Mouse (Mus musculus) adrenal gland, adult (tissue): Measurements from ENCODE around the gene Wnt16.
"Not testable (repeated sequence)": the region's sequence is repeated elsewhere in the genome, so short reads cannot be mapped to it uniquely, and the experiment has no call there.

ENCODE experiments used
- DNase-seq, 2 experiments: peaks; one replicate each; pipeline ENCODE4 v3.0.0; 2022 to 2023; ENCODE audit warnings: low spot score in 1 of 2; ENCODE audit not compliant: inconsistent age in 2 of 2

The Wnt16 gene

DNA sequence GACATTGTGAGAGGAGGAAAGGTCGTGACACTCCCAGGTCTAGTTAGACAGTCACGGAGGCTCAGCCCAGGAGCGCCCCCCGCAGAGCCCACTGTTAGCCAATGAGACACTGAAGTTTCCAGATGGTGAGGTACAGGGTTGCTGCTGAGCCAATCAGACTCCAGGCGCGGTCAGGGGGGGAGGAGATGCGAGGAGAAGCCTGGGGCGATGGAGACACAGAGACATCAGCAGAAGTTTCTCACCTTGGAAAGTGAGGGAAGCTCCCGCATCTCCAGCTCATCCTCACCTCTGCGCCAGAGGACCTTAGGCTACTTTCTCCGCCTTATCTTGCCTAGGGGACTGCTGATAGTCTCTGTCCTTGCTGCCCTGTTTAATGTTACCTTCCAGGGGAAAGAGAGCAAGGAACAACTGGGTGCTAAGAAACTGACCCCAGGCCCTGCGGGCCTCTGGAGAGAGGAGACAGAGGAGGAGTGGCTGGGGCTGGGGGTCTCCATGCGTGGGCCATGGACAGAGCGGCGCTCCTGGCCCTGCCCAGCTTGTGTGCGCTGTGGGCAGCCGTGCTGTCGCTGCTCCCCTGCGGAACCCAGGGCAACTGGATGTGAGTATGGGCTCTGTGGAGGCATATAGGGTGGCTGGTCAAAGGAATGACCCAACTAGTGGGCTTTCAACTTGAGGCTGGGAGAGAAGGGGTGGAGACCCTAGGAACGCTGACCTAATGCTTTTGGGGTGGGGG lies at the start of gene Wnt16:
Wnt16 (plus strand) TSS at position 224 of the 733 bp plus-strand sequence.
- DNase-seq: peak in 1 of 2 experiments; percentile 38

DNA sequence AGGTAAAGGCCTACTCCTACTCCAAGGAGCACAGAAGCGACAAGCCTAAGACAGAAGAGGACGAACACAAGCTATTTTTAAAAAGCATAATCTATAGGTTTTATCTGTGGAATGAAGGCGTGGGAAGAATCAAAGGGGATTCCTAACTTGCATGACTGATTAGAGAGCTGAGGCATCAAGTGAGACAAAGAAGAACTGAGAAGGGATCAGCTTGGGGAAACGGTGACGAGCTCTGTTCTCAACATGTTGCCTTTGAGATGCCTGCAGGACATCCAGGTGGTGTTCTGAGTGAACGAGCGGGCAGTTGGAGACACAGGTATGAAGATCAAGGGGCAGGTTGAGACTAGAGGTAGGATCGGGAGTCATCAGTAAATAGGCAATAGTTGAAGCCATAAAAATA lies 44.7 kb upstream of the Wnt16 start:
- DNase-seq: no peak

DNA sequence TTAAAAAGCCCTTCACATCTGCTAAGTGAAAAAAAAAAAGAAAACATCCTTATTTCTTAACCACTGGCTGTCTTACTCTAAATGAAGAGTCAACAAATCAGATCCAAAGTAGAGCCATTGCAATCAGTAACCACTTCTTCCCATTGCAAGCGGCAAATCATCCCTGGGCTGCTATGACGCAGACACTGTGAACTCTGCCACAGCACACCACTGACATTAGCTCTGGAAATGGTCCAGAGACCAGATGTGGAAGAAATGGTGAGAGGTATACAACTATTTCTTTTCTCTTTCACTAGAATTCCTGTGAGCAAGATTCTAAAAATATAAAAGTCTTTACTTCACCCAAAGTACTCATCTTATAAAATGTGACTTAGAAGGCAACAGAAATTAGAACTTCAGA lies 41.3 kb upstream of the Wnt16 start:
- DNase-seq: no peak

DNA sequence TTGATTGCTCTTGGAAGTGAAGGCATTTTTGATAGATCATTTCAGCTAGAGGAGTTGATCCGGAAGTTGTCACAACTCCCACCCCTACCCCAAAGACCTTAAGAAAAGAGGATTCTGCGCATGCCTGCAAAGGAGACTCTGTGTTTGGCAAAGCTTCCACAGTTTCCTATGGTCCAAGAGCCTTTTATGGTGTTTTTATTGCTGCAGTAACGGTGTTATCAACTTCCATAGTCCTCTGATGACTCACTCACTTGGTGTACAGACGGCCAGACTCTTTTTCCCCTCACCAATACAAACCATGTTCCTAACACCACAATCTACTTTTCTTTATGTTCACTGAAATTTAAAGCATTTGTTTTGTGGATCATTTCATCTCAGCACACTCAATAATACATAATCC lies 29.2 kb upstream of the Wnt16 start:
- DNase-seq: peak in 1 of 2 experiments; percentile 27

DNA sequence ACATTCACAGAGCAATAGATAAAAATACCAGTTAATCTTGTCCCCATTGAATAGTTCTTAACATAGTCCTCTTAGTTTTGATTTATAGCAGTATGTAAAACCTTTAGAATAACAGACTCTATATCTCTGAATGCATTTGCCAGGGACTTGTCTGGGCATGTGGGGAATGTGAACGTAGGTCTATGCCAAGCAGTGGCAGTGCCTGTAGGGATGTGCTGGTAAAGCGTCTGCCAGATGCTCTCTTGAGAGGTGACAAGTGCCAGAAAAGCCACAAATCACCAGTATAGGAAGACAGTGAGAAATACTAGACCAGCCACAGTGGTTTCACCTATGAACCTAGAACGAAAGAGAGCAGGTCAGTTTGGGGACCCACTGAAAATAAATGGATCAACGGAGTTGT lies 25.5 kb upstream of the Wnt16 start:
- no peak for DNase-seq

DNA sequence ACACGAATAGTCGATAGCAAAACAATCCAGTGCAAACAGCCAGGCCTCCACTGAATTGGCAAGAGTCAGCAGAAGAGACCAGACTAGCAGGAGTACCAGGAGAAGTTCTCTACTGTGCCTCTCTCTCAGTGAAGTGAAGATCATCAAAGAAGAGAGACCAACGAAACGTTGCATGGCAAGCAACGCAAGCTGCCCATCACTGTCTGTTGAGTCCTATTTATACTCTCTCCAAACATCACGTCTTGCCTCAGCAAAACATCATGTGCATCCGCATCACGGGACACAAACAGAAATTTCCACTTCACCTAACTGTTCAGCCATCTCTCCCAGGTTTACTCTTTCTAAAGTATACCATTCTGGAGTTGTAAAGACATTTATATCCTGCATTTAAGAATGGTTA lies 23.9 kb upstream of the Wnt16 start:
- DNase-seq: not testable (repeated sequence)

DNA sequence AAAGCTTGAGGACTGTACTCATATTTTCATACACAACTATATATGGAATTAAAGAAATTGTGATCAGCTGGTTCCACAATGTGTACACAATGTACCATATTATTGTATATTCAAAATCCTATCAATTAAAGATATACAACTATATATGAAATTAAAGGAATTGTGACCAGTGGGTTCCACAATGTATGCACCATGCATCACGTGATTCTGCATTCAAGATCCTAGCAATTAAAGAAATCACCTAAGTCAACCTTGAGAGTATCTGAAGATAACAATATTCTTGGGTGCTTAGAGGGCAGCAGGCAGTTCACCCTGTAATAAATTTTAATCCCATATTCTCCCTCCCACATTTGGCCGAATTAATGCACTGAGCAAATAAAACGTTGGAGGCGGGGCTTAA lies 22.0 kb upstream of the Wnt16 start:
- DNase-seq: no peak

DNA sequence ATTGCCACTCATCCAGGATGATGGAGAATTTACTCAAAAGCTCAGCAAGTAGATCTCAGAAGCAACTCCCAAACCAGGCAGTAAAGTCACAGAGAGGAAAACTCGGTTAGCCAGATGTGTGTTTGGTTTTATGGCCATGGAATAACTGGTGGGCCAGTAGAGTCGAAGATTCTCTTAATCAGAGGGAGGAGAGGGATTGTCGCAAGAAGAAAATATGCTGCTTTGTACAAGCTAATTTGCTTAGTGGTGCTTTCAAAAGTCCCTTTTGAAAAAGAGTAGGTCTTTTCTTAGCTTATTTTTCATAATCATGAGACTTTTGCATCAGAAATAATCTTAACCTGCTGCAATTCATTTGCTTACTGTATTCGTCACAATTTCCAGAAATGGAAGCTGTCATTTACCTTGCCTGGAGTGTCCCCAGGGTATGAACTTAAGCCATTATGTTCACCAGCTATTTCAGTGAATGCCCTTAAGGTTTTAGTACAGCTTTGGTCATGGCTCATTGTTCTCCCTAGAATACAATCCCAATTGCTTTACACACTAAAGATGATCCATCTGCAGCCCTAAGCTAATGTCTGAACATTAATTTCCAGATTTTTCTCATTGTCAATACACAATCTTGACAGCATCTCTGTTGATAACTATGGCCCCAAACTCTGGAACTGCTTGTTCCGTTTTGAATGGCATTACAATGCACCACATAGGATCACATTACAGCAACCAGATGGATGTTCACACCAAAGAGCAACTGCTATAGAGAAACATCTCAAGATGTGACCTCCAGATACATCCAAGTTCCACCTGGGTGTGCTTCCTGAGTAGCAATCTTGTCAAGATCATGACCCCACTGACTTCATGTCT lies 20.0 kb upstream of the Wnt16 start:
- no peak for DNase-seq

DNA sequence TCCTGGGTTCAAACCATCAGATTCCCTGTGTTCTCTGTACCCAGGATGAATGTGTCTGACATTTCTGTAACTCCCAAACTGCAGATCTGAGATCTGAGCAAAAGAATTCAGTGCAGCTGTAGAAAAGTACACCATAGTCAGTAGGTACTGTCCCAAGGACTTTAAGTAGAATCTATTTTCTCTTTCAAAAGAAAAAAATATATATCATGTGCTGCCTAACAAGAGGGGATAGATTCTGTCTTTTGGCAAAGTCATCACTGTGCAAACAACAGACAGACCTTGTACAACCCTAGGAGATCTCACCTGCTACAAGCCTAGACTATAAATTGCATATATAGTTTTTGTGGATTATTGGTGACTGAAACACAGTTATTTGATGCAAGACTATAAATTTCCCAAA lies 19.4 kb upstream of the Wnt16 start:
- DNase-seq: no peak

DNA sequence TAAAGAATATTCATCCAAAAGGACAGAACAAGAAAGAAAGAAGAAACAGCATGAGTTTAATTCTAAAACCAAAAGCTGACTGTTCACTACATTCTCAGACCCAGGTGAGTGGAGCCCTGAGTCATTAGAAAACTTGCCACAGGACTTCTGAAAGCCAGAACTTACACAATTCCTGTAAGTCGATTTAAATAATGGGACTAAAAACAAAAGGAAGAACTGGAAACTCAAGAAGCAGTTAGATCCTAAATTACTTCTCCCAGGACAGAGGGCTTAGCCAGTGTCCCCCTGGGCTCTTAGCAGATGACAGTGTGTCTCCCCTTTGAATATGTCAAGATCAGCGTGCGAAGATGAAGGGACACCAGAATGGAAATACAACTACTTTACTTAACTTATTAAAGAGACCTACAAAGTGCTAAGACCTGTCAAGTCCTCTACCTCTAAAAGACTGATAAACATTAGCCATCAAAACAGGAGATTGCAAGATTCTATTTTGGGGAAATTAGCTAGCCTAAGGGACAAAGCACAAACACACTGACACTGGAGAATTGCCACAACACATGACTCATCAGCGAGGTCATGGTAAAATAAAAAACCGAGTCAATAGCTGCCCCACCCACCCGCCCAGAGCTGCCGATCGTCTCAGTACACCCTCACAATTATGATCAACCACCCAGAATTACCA lies 18.0 kb upstream of the Wnt16 start:
- peak; percentile 60 to 87 for DNase-seq

DNA sequence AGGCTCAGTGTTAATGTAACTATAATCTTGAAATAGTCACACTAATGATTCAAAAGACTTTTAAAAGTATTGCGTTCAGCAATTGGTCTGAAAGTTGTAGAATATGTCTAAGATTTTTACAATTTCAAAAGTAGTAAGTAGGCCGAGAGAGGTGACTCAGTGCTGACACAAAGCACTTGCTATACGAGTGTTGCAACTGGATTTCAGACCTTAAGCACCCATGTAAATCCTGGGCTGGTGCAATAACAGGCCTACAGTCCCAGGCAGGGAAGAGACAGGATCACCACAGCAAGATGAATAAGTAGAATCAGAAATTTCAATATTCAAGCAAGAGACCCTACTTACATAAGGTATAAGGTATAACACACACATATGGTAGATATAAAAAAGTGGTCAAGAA lies 10.1 kb upstream of the Wnt16 start:
- peak in 1 of 2 experiments; percentile 67 for DNase-seq

DNA sequence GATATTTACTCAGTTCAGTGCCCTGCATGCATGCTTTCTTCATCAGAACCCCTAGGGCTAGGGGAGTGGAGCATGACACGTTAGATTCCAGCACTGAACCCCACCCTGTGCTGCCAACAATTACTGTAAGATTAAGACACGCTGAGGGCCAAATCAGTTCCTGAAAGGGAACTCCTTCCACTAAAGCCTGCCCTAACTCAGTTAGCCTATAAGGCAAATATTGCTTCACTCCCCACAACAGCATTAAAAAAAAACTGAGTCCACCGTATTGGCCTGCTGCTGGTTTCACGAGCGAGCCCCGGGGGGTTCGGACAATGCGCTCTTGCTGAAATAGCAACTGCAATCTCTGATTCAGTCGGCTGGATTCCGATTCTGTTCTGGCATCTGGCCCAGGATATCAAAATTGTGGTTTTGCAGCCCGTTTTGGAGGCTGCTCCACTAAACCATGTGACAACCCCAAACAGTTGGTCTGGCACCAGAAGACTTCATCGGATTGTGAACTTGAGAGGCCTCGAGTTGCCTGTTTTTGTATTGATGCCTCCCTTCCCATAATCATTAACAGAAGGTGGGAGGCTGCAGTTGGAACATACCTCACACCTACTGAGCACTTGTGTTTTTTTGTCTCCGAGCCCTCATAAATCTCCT lies 7.7 kb upstream of the Wnt16 start:
- DNase-seq: peak; percentile 40 to 85

DNA sequence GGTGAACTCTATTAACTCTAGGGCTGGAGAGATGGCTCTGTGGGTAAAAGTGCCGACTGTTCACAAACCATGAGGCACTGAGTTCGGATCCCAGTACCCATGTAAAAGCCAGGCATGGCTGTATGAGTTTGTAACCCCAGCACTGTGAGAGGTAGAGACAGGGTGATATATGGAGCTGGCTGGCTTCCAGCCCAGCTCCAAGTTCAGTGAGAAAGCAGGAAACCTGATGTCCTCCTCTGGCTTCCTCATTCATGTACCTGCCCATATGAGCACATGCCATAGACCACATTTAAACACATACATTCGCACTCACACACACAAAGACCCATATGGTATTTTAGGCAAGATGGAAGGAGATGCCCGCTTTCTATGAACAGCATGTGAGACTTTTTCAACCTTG lies 5.6 kb upstream of the Wnt16 start:
- no peak for DNase-seq

DNA sequence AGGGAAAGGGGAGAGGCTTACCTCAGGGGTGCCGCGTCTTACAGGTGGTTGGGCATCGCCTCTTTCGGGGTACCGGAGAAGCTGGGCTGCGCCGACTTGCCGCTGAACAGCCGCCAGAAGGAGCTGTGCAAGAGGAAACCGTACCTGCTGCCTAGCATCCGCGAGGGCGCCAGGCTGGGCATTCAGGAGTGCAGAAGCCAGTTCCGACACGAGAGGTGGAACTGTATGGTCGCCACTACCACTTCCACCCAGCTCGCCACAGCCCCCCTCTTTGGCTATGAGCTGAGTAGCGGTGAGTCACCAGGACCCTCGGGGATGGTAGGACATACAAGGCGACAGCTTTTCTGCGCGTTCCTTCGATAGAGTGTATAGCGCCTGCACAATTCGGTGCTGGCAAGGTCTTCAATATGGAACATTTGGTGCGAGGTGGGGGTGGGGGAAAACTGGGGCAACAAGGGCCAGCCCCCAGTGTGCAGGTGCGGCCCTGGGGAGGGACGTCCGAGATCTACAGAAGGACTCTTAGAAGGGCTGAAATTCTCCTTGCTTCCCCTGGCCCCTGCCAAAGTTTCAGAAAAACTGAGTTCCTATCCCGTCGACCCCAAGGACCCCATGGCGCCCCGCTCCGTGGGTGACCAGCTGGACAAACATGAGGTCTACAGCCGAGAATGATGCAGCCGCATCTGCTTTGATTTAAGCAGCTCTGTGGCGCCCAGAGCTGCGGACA lies 872 bp downstream of the Wnt16 start:
- peak in 1 of 2 experiments; percentile 46 for DNase-seq

DNA sequence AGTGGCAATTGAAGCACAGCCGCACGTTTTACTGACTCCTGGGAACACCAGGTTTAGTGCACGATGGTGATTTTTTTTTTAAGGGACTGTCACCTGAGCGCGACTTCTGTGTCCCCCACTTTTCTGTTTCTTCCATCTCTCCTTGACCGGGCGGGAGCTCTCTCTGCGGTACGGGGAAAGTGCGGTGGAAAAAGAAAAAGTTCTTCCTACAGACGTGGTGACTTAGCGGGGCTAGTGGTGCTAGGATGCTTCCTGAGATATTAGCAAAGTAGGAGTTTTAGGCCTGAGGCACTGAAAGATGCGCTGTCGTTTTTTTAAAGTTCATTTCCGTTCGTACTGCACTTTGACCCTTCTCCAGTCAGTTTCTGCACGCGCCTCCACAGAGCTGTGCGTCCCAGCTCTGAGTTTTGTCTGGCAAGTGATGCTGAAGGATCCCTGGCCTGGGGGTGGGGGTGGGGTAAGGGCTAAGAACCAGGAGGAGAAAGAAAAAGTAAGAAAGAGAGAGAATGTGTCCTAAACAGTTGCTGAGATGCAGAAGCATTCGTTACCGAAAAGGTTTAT lies 1.5 kb downstream of the Wnt16 start:
- peak in 1 of 2 experiments; percentile 41 for DNase-seq

DNA sequence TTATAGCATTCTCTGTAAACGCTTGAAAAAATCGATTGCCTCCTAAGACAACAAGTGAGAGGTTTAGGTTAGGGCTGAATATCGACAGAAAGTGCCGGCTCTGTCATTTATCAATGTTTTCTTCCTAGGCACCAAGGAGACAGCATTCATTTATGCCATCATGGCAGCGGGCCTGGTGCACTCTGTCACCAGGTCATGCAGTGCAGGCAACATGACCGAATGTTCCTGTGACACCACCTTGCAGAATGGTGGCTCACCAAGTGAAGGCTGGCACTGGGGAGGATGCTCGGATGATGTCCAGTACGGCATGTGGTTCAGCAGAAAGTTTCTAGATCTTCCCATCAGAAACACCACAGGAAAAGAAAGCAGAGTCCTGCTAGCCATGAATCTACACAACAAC lies 2.8 kb downstream of the Wnt16 start:
- no peak for DNase-seq

DNA sequence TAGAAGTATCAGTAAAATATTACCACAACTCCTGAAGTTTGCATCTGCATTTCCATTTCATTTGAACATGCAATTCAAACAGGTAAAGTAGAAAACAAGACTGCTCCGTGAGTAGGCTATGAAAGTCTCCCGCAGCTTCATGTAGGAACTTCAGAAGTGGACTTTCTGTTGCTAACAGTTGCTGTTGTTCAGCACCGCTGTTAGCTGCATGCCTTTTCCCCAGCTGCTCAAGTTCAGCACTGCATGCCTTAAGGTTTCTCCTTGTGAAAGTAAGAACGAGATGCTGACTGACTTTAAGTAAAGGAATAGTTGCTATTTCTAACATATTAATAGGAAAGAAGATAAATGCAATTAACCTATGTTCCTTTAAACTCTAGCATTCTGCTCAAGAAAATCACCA lies 4.0 kb downstream of the Wnt16 start:
- no peak for DNase-seq

DNA sequence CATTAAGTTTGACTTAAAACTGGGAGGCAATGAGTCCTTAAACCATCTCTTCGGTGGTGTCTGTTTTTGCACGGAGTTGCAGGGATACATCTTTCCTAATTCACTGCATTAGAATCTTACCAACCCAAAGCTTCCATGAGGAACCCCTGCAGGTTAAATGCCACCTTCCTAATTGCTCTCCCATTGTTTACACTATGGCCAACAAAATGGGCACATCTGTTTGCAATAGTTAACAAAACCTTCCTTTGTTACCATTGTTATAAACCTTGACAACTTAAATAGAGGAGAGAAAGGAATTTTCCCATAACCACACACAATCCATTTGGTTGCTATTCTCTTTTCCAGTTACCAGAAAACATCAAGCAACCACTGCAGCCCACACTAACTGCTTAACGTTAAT lies 5.9 kb downstream of the Wnt16 start:
- no peak for DNase-seq

DNA sequence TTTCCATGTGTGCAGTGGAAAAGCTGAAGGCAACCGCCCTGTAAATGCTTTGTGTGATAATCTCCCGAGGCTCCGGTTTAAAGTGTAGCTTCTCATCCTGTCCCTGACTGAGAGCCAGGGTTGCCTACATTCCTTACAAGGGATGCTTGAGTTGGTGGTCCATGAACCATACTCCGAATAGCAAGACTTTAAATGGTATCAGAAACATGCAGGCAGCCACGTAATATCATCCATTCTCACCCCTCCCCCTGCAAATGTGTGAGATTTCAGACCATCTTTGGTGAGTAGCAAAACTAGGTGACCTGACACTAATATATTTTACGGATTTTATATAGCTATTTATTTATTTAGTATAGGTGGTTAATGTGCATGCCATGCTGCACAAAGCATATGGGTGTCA lies 9.0 kb downstream of the Wnt16 start:
- DNase-seq: no peak

DNA sequence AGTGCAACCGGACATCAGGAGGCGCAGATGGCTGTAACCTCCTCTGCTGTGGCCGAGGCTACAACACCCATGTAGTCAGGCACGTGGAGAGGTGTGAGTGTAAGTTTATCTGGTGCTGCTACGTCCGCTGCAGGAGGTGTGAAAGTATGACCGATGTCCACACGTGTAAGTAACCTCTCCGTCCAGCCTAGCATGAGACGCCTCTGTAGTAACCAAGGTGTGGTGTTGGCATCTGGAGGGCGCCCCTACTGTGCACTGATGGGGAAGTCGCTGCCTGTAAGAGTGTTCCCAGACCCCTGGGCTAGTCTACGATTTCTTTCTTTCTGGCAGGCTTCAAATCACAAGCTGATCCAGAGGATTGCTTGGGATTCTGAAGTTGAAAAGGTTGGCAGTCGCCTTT lies 10.0 kb downstream of the Wnt16 start:
- no peak for DNase-seq
